Mouse (Mus musculus) forebrain, embryonic 15.5 days (tissue): ENCODE measurements around the gene Fcrla. TPM values are rescaled to one million over a fixed set of nuclear protein-coding genes. Genes with fewer than 3 reads are reported as not detected.
"Not testable (repeated sequence)": the region's sequence is repeated elsewhere in the genome, so short reads cannot be mapped to it uniquely, and the experiment has no call there.

Experiments
- ATAC-seq: fragments of 200-750 bp; cut with Nextera tagmentation; replicated peaks from 2 replicates; pipeline ENCODE4 v1.8.0; 2017; ENCODE audit warnings: mild to moderate bottlenecking, moderate TSS enrichment, moderate library complexity
- H3K27ac ChIP-seq: fragments of 300-500 bp; sonication (generic); replicated peaks from 2 replicates; pipeline ENCODE4 v1.5.1; 2015; ENCODE audit warnings: mild to moderate bottlenecking, inconsistent platforms
- H3K27me3 ChIP-seq: fragments of 300-500 bp; sonication (generic); 2 replicates; pipeline ENCODE4 v1.6.1; 2015; ENCODE audit warnings: inconsistent platforms
- H3K36me3 ChIP-seq: fragments of 300-500 bp; sonication (generic); 2 replicates; pipeline ENCODE4 v1.6.1; 2015; ENCODE audit warnings: mild to moderate bottlenecking, inconsistent platforms
- H3K4me1 ChIP-seq: fragments of 300-500 bp; sonication (generic); 2 replicates; pipeline ENCODE4 v1.6.1; 2015; ENCODE audit warnings: inconsistent platforms
- H3K4me2 ChIP-seq: fragments of 300-500 bp; sonication (generic); replicated peaks from 2 replicates; pipeline ENCODE4 v1.6.1; 2015; ENCODE audit warnings: mild to moderate bottlenecking, inconsistent platforms
- H3K4me3 ChIP-seq: fragments of 300-500 bp; sonication (generic); 2 replicates; pipeline ENCODE4 v1.5.1; 2015; ENCODE audit warnings: mild to moderate bottlenecking, inconsistent platforms
- H3K9ac ChIP-seq: fragments of 300-500 bp; sonication (generic); replicated peaks from 2 replicates; pipeline ENCODE4 v1.6.1; 2015; ENCODE audit warnings: mild to moderate bottlenecking, inconsistent platforms
- H3K9me3 ChIP-seq: fragments of 300-500 bp; sonication (generic); 2 replicates; pipeline ENCODE4 v1.6.1; 2016; ENCODE audit warnings: inconsistent platforms
- WGBS: fragments of 180-500 bp; shearing (Covaris S2); methylation state at CpG from one replicate; pipeline ENCODE4 v1.1.7; 2015; ENCODE audit warnings: mixed read lengths; 5-methylcytosine and 5-hydroxymethylcytosine counted together
- polyA plus RNA-seq: library from polyadenylated mRNA; unstranded; fragments of >200 nt; fragmentation: Nextera tagmentation; extraction: Ambion mirVana; gene quantifications from 2 replicates; pipeline ENCODE4 v1.2.1, GENCODE M21; 2015

The Fcrla gene
- polyA plus RNA-seq, 1 experiment from 2014 or later, result not detected

DNA sequence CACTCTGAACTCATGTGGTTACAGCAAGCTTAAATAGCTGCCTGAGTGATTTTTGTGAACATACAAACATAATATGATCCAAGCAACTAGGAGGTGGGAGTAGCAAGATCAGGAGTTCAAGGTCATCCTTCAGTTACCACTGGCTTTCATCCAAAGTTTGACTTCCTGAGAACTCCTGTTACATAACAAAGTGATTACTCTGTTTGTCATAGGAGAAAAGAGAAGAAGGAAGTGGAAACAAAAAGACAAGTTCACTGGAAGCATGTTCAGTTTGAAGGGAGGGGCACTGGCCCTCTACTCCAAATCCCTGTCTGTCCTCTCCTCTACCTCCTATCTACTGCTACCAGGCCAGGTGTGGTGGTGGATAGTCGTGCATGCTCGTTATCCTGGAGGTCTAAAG lies 32.4 kb upstream of the Fcrla start:
- H3K36me3 ChIP-seq, result no peaks in the 10 kb centered on the region
- no peaks in the 10 kb centered on the region for H3K27me3 ChIP-seq
- no peak overlapping the region for H3K4me2 ChIP-seq
- 76% methylated on average over 2 of the region's 2 CpGs for WGBS
- no peak overlapping the region for H3K4me3 ChIP-seq
- no peaks in the 10 kb centered on the region for H3K4me1 ChIP-seq
- no peak overlapping the region for H3K9ac ChIP-seq
- H3K9me3 ChIP-seq, result no peaks in the 10 kb centered on the region
- H3K27ac ChIP-seq, result no peak overlapping the region
- ATAC-seq, result no peak

DNA sequence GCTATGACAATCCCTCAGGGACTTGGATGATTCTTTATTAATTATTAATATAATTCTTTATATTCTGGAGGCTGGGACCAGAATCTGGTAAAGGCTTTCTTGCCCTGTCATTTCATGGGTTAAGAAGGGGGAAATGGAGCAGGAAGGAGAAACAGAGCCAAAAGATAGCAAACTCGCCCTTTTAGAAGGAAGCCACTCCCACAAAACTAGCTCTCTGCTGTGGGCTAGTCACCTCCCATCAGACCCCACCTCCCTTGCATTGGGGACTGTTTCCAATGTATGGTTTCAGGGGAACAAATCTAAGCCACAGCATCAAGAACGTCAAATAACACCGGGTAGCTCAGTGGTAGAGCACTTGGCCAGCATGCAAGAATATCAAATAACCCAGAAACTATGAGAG lies 30.8 kb upstream of the Fcrla start:
- WGBS, result 71% methylated on average over 3 of the region's 3 CpGs
- Histone ChIP-seq H3K27ac (no peak overlapping the region), H3K9me3 (no peaks in the 10 kb centered on the region), H3K27me3 (no peaks in the 10 kb centered on the region), H3K4me1 (no peaks in the 10 kb centered on the region), H3K4me3 (no peak overlapping the region), H3K9ac (no peak overlapping the region), H3K4me2 (no peak overlapping the region), H3K36me3 (no peaks in the 10 kb centered on the region)
- ATAC-seq, result no peak

DNA sequence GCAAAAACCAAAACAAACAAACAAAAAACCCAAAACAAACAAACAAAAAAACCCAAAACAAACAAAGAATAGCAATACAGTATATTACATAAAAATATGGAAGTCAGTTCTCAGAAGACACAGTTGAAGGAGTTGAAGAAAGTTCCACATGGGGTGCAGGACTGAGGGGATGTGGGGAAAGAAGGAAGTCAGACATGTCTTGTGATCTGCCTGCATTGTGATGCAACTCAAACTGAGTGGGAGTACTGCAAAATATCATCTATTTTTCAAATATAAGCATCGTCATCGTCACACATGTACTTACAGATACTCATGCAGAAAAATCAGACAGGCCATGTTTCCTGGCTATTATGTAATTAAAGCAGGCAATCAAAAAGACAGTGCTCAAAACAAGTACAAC lies 25.8 kb upstream of the Fcrla start:
- no peaks in the 10 kb centered on the region for H3K4me1 ChIP-seq
- H3K4me3 ChIP-seq, result no peak overlapping the region
- WGBS, result 90% methylated on average over 2 of the region's 2 CpGs
- no peaks in the 10 kb centered on the region for H3K36me3 ChIP-seq
- no peak overlapping the region for H3K27ac ChIP-seq
- no peak overlapping the region for H3K4me2 ChIP-seq
- H3K9me3 ChIP-seq, result no peaks in the 10 kb centered on the region
- H3K27me3 ChIP-seq, result no peaks in the 10 kb centered on the region
- H3K9ac ChIP-seq, result no peak overlapping the region
- ATAC-seq, result no peak

DNA sequence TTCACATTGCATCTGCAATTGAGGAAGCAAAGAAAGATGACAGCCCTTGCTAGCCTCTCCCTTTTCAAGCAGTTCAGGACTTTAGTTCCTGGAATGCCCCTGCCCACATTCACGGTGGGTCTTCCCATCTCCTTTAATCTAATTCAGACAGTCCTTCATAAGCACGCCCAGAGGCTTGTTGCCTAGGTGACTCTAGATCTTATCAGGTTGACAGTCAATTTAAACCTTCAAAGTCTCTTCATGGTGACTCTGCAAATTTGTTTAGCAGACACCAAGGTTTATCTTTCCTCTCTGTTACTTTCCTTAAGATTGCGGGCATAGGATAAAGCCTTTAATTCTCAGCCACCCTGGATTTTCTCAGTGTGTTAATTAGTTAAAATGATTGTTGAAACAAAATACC lies 23.4 kb upstream of the Fcrla start:
- no peak for ATAC-seq
- Histone ChIP-seq H3K4me1 (no peaks in the 10 kb centered on the region), H3K36me3 (no peaks in the 10 kb centered on the region), H3K27me3 (no peaks in the 10 kb centered on the region), H3K27ac (no peak overlapping the region), H3K4me3 (no peak overlapping the region), H3K9me3 (no peaks in the 10 kb centered on the region), H3K4me2 (no peak overlapping the region), H3K9ac (no peak overlapping the region)
- WGBS, result 79% methylated on average over 3 of the region's 3 CpGs

DNA sequence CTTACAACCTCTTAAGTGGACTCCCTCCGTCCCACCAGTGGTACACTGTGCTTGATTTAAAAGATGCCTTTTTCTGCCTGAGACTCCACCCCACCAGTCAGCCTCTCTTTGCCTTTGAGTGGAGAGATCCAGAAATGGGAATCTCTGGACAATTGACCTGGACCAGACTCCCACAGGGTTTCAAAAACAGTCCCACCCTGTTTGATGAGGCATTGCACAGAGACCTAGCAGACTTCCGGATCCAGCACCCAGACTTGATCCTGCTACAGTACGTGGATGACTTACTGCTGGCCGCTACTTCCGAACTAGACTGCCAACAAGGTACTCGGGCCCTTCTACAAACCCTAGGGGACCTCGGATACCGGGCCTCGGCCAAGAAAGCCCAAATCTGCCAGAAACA lies 17.5 kb upstream of the Fcrla start:
- H3K4me1 ChIP-seq, H3K9me3 ChIP-seq, ATAC-seq, H3K4me3 ChIP-seq, H3K36me3 ChIP-seq, H3K27ac ChIP-seq, H3K27me3 ChIP-seq, H3K9ac ChIP-seq, H3K4me2 ChIP-seq: not testable (repeated sequence)
- 90% methylated on average over 9 of the region's 9 CpGs for WGBS

DNA sequence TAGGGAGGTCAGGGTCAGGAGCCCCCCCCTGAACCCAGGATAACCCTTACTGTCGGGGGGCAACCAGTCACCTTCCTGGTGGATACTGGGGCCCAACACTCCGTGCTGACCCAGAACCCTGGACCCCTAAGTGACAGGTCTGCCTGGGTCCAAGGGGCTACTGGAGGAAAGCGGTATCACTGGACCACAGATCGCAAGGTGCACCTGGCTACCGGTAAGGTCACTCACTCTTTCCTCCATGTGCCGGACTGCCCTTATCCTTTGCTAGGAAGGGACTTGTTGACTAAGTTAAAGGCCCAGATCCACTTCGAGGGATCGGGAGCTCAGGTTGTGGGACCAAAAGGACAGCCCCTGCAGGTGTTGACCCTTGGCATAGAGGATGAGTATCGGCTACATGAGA lies 16.8 kb upstream of the Fcrla start:
- not testable (repeated sequence) for H3K36me3 ChIP-seq, H3K4me1 ChIP-seq, ATAC-seq, H3K27me3 ChIP-seq, H3K9ac ChIP-seq, H3K27ac ChIP-seq, H3K9me3 ChIP-seq, H3K4me2 ChIP-seq, H3K4me3 ChIP-seq
- WGBS, result 94% methylated on average over 9 of the region's 9 CpGs

DNA sequence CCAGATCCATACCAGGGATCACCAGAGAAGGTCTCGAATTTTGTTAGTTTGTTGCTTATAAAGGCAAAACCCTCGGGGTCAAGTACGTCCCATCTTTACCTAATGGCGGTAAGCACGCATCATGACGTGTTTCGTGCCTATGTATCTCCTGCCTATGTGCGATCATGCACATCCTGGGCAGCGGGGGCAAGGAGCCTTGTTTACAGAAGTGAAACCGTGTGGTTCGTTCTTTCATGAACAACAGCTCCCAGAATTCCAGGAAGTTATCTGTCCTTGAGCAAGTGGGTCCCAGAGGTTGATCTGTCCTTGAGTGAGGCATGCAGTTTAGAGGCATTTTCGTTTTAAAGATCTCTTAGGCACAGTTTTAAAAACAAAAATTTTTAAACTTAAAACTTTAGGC lies 11.9 kb upstream of the Fcrla start:
- H3K9me3 ChIP-seq, result no peaks in the 10 kb centered on the region
- H3K9ac ChIP-seq, result no peak overlapping the region
- no peaks in the 10 kb centered on the region for H3K27me3 ChIP-seq
- no peak overlapping the region for H3K4me2 ChIP-seq
- H3K4me1 ChIP-seq, result no peaks in the 10 kb centered on the region
- WGBS, result 92% methylated on average over 12 of the region's 12 CpGs
- no peak overlapping the region for H3K27ac ChIP-seq
- no peak overlapping the region for H3K4me3 ChIP-seq
- ATAC-seq, result no peak
- H3K36me3 ChIP-seq, result no peaks in the 10 kb centered on the region

DNA sequence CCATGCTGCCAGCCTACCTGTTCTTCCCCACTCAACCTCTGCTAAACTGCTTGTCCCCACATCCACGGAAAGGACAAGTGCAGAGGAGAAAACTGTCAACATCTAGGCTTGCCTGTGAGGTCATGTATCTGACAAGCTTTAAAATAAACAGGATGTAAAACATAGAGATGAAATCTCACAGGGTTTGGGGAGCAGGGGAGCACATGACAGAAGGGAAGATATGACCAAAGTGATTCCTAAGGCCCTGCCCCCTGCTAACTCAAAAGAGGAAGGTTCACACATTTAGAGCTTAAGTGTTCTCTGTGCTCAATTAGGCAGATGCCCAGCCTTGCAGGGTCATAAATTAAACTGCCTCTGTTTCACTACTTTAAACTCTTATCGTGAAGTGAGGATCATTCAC lies 7.0 kb upstream of the Fcrla start:
- H3K27me3 ChIP-seq, result no peaks in the 10 kb centered on the region
- H3K9ac ChIP-seq, result no peak overlapping the region
- no peak overlapping the region for H3K27ac ChIP-seq
- WGBS, result 84% methylated on average over 2 of the region's 2 CpGs
- no peak overlapping the region for H3K4me2 ChIP-seq
- no peaks in the 10 kb centered on the region for H3K36me3 ChIP-seq
- no peak overlapping the region for H3K4me3 ChIP-seq
- H3K4me1 ChIP-seq, result no peaks in the 10 kb centered on the region
- H3K9me3 ChIP-seq, result no peaks in the 10 kb centered on the region
- no peak for ATAC-seq

DNA sequence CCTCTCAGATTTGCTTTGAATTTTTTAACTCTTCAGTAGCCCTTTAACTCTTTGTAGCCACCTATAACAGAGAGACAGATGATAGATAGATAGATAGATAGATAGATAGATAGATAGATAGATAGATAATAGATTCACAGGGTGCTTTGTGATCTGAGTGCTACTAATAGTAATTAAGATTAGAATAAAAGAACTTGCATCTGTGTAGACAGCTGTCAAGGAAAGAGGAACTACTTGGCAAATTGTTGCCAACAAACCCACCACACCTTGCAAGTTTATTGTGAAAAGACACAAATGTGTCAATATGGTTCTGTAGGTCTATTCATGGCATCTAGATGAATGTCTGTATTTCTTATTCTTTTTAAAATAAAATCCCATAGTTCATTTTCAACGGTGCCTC lies 6.6 kb upstream of the Fcrla start:
- Histone ChIP-seq H3K4me3 (no peak overlapping the region), H3K27ac (no peak overlapping the region), H3K9ac (no peak overlapping the region), H3K36me3 (no peaks in the 10 kb centered on the region), H3K9me3 (no peaks in the 10 kb centered on the region), H3K4me2 (no peak overlapping the region), H3K4me1 (no peaks in the 10 kb centered on the region), H3K27me3 (no peaks in the 10 kb centered on the region)
- WGBS, result 91% methylated on average over 1 of the region's 1 CpGs
- no peak for ATAC-seq

DNA sequence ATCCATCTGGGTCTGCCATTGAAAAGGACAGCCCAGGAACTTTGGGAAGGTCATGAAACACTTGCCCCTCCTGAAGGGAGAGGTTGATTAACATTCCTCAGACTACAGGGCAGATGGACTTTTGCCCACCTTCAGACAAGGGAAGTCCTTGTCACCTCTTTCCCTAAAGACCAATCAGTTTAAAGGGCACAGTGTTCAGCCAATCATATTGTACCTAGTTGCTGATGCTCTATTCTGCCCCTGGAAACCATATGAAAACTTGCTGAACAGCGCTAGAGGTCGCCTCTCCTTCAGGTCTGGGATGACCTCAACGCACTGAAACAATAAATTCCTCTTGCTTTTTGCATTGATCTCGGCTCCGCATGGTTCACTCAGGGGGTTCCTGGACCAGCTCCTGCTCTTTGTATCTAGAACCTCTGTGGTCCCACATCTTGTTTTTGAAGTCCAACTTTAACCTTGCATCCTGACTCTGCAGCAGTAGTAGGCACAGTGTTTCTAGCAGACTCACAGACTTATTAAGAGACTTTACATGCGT lies 6.1 kb upstream of the Fcrla start:
- Histone ChIP-seq H3K36me3 (no peaks in the 10 kb centered on the region), H3K27ac (no peak overlapping the region), H3K4me1 (no peaks in the 10 kb centered on the region), H3K9ac (no peak overlapping the region), H3K4me2 (no peak overlapping the region), H3K4me3 (no peak overlapping the region), H3K9me3 (no peaks in the 10 kb centered on the region), H3K27me3 (no peaks in the 10 kb centered on the region)
- 75% methylated on average over 6 of the region's 6 CpGs for WGBS
- no peak for ATAC-seq

DNA sequence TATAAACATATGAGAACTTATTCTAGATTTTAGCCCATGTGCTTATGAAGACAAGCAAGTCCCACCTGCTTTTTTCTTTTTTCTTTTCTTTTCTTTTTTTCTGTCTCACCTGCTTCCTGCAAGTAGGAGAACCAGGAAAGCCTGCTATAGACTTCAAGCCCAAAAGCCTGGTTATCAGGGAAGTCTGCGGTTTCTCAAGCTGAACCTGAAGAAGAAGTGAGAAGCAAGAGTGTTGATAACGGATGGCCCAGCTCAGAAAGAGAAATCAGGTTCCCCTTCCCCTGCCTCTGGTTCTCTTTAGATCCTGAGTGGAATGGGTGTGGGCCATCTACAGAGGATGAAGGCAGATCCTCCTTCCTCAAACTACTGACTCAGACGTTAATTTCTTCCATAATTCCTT lies 4.7 kb upstream of the Fcrla start:
- Histone ChIP-seq H3K4me3 (no peak overlapping the region), H3K36me3 (no peaks in the 10 kb centered on the region), H3K9ac (no peak overlapping the region), H3K27me3 (no peaks in the 10 kb centered on the region), H3K9me3 (no peaks in the 10 kb centered on the region), H3K4me2 (no peak overlapping the region), H3K4me1 (no peaks in the 10 kb centered on the region), H3K27ac (no peak overlapping the region)
- 87% methylated on average over 3 of the region's 3 CpGs for WGBS
- ATAC-seq, result no peak

DNA sequence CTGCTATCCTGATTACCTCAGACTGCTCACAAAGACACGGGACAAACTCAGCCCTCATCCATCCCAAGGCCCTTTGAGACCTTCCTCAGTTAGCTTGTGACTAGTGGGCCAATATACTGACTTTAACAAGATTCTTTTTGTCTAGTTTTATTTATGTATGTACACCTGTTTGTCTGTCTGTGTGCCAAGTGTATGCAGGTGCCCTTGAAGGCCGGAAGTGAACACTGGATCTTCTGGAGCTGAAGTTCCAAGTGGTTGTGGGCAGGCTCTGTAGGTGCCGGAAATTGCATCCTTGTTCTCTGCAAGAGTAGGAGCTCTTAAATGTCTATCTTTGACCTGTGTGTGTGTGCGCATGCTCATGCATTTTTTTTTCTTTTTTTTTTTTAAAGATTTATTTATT lies 1.9 kb upstream of the Fcrla start:
- 86% methylated on average over 4 of the region's 4 CpGs for WGBS
- Histone ChIP-seq H3K9ac (no peak overlapping the region), H3K4me1 (no peaks in the 10 kb centered on the region), H3K4me3 (no peak overlapping the region), H3K36me3 (no peaks in the 10 kb centered on the region), H3K4me2 (no peak overlapping the region), H3K27ac (no peak overlapping the region), H3K27me3 (no peaks in the 10 kb centered on the region), H3K9me3 (no peaks in the 10 kb centered on the region)
- ATAC-seq, result no peak

DNA sequence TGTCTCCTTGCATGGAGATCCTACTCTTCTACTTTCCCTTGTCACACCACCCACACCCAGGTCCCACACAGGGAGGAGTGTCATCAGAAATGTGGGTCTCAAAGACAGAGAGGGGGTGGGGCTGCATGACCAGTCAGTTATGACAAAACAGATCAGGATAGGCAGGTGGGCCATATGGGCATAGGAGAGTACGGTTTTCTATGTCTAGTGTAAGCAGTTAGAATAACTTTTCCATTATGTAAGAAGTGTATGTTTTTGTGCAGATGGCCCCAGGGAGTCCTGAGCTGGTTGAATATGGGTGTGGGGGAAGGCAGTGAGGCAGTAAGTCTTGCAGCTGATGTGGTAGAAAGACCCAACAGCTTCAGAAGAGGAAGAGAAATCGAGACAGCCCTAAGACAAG lies 1.1 kb upstream of the Fcrla start:
- Histone ChIP-seq H3K4me3 (no peak overlapping the region), H3K27me3 (no peaks in the 10 kb centered on the region)

More for the DNA sequence above, 1.1 kb upstream of the Fcrla start:
- Histone ChIP-seq H3K36me3 (no peaks in the 10 kb centered on the region), H3K9ac (no peak overlapping the region), H3K4me2 (no peak overlapping the region), H3K9me3 (no peaks in the 10 kb centered on the region), H3K4me1 (no peaks in the 10 kb centered on the region), H3K27ac (no peak overlapping the region)
- 72% methylated on average over 2 of the region's 2 CpGs for WGBS
- ATAC-seq, result no peak
